Mouse (Mus musculus) neural tube, embryonic 12.5 days (tissue): ENCODE results near the gene Ugt1a6a. TPM values are rescaled to one million over a fixed set of nuclear protein-coding genes. Genes with fewer than 3 reads are reported as not detected.
A peak's percentile ranks its signal among the peaks of the same experiment; 100 is the strongest.

Experiments used
- ATAC-seq: fragments of 200-750 bp; cut with Nextera tagmentation; 2 replicates; pipeline ENCODE4 v1.8.0; 2017; ENCODE audit warnings: low read depth, mild to moderate bottlenecking, moderate TSS enrichment, moderate library complexity; ENCODE audit not compliant: low FRiP score
- H3K27ac ChIP-seq: fragments of 300-500 bp; sonication (generic); 2 replicates; pipeline ENCODE4 v1.5.1; 2016
- H3K27me3 ChIP-seq: fragments of 300-500 bp; sonication (generic); replicated peaks from 2 replicates; pipeline ENCODE4 v1.6.1; 2016; ENCODE audit warnings: mild to moderate bottlenecking
- H3K36me3 ChIP-seq: fragments of 300-500 bp; sonication (generic); 2 replicates; pipeline ENCODE4 v1.6.1; 2016; ENCODE audit warnings: mild to moderate bottlenecking
- H3K4me1 ChIP-seq: fragments of 300-500 bp; sonication (generic); 2 replicates; pipeline ENCODE4 v1.6.1; 2016
- H3K4me2 ChIP-seq: fragments of 300-500 bp; sonication (generic); replicated peaks from 2 replicates; pipeline ENCODE4 v1.6.1; 2016; ENCODE audit warnings: mild to moderate bottlenecking
- H3K4me3 ChIP-seq: fragments of 300-500 bp; sonication (generic); 2 replicates; pipeline ENCODE4 v1.5.1; 2016
- H3K9ac ChIP-seq: fragments of 300-500 bp; sonication (generic); 2 replicates; pipeline ENCODE4 v1.6.1; 2016; ENCODE audit warnings: mild to moderate bottlenecking
- H3K9me3 ChIP-seq: fragments of 300-500 bp; sonication (generic); 2 replicates; pipeline ENCODE4 v1.6.1; 2016; ENCODE audit warnings: mild to moderate bottlenecking
- WGBS: fragments of 180-500 bp; shearing (Covaris S2); methylation state at CpG from one replicate; pipeline ENCODE4 v1.1.7; 2016; 5-methylcytosine and 5-hydroxymethylcytosine counted together
- polyA plus RNA-seq: library from polyadenylated mRNA; unstranded; fragments of >200 nt; fragmentation: Nextera tagmentation; extraction: Ambion mirVana; gene quantifications from 2 replicates; pipeline ENCODE4 v1.2.1, GENCODE M21; 2016

Ugt1a6a gene
- polyA plus RNA-seq, 1 experiment from 2014 or later = 0.65 TPM

DNA sequence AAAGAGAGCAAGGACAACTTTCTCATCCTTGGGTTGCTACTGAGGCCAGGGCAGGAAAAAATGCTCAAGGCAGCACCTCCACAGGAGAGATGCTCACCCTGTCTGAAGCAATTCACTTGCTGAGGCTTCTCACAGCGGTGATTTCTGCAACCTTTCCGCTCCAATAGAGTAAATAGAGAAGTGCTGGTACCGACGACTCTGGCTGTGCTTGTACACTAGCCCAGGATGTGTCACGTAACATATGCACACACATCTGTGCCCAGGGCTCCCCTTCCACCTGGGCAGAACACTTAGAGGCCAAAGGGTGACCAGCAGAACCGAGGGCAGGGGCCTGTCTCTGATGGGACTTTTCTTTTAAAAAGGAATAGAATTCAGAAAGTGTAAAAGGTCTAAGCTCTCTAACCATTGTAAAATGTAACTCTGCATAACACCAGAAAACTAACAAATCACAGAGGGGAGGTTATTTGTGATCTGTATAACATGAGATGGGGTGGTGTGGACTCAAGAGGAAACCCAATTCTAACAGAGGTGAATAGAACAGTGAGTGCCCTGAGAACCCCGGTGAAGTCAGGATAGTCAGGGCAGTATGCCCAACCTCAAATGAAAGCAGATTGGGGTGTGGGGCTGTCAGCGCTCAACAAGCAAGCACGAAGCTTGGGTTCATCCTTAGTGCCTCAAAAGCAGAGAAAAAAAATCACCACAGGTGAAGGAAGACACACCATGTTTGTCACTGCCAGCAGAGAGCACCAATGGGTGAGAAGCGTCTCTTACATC, 126.2 kb downstream of the Ugt1a6a start:
- no peak overlapping the region for H3K4me2 ChIP-seq
- H3K36me3 ChIP-seq = peaks cover 66% of the 10 kb centered on the region
- no peak for ATAC-seq
- H3K4me3 ChIP-seq = no peak overlapping the region
- H3K9ac ChIP-seq = no peak overlapping the region
- 83% methylated on average over 10 of the region's 10 CpGs for WGBS
- no peak overlapping the region for H3K27ac ChIP-seq
- H3K4me1 ChIP-seq = 0 out of 2 replicates have a peak, but pooled peaks cover 4% of the 10 kb centered on the region
- H3K9me3 ChIP-seq = peaks cover 61% of the 10 kb centered on the region
- no peaks in the 10 kb centered on the region for H3K27me3 ChIP-seq

GRCm38 (mm10) chr1:88261706-88262105, 127.1 kb downstream of the Ugt1a6a start:
- H3K9me3 ChIP-seq = peaks cover 60% of the 10 kb centered on the region
- no peak for ATAC-seq
- 89% methylated on average over 7 of the region's 7 CpGs for WGBS

GRCm38 (mm10) chr1:88262255-88262654, 127.6 kb downstream of the Ugt1a6a start:
- Histone ChIP-seq H3K4me1 (0 out of 2 replicates have a peak, but pooled peaks cover 4% of the 10 kb centered on the region), H3K4me2 (no peak overlapping the region), H3K9me3 (peaks cover 57% of the 10 kb centered on the region), H3K9ac (no peak overlapping the region), H3K27ac (no peak overlapping the region), H3K4me3 (no peak overlapping the region), H3K27me3 (no peaks in the 10 kb centered on the region), H3K36me3 (peaks cover 80% of the 10 kb centered on the region)
- 87% methylated on average over 4 of the region's 4 CpGs for WGBS
- no peak for ATAC-seq

More at GRCm38 (mm10) chr1:88261706-88262105, 127.1 kb downstream of the Ugt1a6a start:
- Histone ChIP-seq H3K9ac (no peak overlapping the region), H3K4me2 (no peak overlapping the region), H3K4me3 (no peak overlapping the region), H3K4me1 (0 out of 2 replicates have a peak, but pooled peaks cover 4% of the 10 kb centered on the region), H3K27me3 (no peaks in the 10 kb centered on the region), H3K36me3 (peaks cover 75% of the 10 kb centered on the region), H3K27ac (no peak overlapping the region)

DNA sequence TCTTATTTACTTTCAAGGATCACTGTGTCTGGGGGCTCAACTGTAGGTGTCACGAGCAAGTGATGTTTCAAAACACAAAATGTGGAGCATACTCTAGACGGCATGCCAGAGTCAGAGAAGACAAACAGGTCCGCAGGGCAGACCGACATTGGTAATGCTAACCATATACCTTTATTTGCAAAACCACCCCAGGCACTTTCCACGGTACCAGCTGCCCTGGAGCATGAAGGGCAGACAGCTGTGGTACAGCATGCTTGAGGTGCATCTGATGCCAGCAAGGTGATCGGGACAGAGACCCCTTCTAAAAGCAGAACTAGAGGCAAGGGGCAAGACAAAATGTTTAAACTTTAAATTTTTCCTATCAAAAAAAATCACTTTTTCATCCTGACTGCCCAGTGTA, 128.4 kb downstream of the Ugt1a6a start:
- H3K4me1 ChIP-seq = 0 out of 2 replicates have a peak, but pooled peaks cover 4% of the 10 kb centered on the region
- H3K9me3 ChIP-seq = peaks cover 50% of the 10 kb centered on the region
- ATAC-seq = no peak
- H3K36me3 ChIP-seq = peaks cover 87% of the 10 kb centered on the region
- H3K27me3 ChIP-seq = no peaks in the 10 kb centered on the region
- no peak overlapping the region for H3K4me3 ChIP-seq
- no peak overlapping the region for H3K4me2 ChIP-seq
- H3K27ac ChIP-seq = no peak overlapping the region
- WGBS = 77% methylated on average over 6 of the region's 6 CpGs
- H3K9ac ChIP-seq = no peak overlapping the region

DNA sequence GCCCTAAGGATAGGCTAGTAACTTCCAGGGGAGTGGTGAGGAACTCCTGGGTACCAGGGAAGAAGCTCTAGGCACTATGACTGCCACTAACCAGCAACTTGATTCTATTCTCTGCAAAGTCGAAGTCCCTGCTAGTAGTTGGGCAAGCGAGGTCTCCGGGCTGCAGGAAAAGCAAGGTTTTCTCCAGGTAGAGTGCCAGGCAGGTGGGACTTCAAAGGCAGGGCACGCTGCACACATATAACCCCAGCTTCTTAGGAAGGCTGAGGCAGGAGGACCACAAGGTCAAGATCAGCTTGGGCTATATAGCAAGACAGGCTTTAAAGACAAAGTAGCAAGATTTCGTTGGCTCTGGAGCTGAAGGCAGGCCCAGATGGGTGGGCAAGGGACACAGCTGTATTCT, 129.2 kb downstream of the Ugt1a6a start:
- no peak overlapping the region for H3K27ac ChIP-seq
- H3K4me2 ChIP-seq = no peak overlapping the region
- H3K4me3 ChIP-seq = no peak overlapping the region
- no peaks in the 10 kb centered on the region for H3K27me3 ChIP-seq
- peaks cover 45% of the 10 kb centered on the region for H3K9me3 ChIP-seq
- H3K9ac ChIP-seq = no peak overlapping the region
- 0 out of 2 replicates have a peak, but pooled peaks cover 4% of the 10 kb centered on the region for H3K4me1 ChIP-seq
- 90% methylated on average over 5 of the region's 5 CpGs for WGBS
- ATAC-seq = no peak
- peaks cover 96% of the 10 kb centered on the region for H3K36me3 ChIP-seq

DNA sequence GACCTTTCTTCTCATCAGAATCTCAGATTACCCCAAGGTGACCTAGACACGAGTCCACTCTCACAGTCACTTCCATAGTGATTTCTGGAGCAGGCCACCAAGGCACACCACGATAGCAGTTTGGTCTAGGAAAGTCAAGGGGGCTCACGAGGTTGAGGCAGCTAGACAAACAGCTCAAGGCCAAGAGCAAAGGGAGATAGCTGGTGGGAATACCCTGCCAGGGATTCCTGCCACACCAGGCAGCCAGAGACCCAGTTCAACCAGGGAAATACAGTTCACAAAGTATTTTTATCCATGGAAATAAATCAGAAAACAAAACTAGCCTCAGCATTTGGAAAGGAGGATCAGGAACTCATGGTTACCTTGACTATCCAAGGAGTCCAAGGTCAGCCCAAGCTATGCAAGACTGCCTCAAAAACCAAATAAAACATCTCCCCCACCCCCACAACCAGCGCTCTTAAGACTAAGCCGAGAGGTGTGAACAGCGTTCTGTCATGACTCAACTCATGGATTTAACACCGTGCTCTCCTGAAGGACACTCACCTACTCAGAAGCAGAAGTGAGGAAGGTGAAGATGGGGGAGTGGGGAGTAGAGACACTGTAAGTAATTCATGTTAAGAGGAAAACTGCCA, 129.7 kb downstream of the Ugt1a6a start:
- no peaks in the 10 kb centered on the region for H3K27me3 ChIP-seq
- H3K9me3 ChIP-seq = peaks cover 42% of the 10 kb centered on the region
- H3K9ac ChIP-seq = no peak overlapping the region
- peaks cover 99% of the 10 kb centered on the region for H3K36me3 ChIP-seq
- WGBS = 91% methylated on average over 7 of the region's 7 CpGs
- no peak overlapping the region for H3K4me3 ChIP-seq
- H3K27ac ChIP-seq = no peak overlapping the region
- 0 out of 2 replicates have a peak, but pooled peaks cover 2% of the 10 kb centered on the region for H3K4me1 ChIP-seq
- H3K4me2 ChIP-seq = no peak overlapping the region
- no peak for ATAC-seq

DNA sequence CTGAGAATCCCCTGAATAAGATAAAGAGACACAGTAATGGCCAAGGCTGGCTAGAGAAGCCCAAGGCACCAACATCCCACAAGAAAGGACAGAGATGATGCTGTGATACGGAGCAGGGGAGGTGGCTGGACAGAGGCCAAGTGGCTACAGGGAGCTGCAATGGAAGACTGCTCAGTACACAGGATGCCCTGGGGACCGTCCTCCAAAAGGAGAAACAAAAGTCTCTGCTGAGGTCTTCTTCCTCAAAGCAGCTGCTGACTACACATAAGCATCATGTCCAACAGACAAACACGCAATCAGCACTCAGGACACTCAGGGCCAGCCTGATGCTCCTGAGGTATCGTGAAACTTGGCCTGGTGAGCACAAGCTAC, 130.2 kb downstream of the Ugt1a6a start:
- no peak overlapping the region for H3K4me3 ChIP-seq
- no peak for ATAC-seq
- WGBS = 80% methylated on average over 4 of the region's 4 CpGs
- peaks cover 99% of the 10 kb centered on the region for H3K36me3 ChIP-seq
- H3K4me1 ChIP-seq = no peaks in the 10 kb centered on the region
- no peaks in the 10 kb centered on the region for H3K27me3 ChIP-seq
- H3K4me2 ChIP-seq = no peak overlapping the region
- no peak overlapping the region for H3K9ac ChIP-seq
- H3K27ac ChIP-seq = no peak overlapping the region
- peaks cover 37% of the 10 kb centered on the region for H3K9me3 ChIP-seq

DNA sequence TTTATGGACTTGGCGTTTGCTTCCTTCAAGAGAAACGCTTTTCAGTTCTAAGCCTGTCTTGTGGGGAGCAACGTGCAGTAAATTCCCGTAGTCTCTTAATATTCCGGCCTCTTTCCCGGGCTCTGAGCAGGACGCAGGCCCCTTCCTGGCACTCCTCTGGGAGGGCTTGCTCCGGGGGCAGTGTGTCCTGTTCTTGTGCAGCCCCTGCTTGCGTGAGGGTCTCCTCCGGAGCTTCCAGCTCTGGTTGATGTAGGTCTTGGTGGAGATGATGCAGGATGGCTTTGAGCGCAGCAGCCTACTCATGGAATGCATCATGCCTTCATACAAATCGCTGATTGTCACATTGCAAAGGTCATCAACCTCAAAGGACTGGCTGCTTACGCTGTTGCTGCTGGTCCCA, 131.5 kb downstream of the Ugt1a6a start:
- no peak overlapping the region for H3K4me3 ChIP-seq
- no peaks in the 10 kb centered on the region for H3K4me1 ChIP-seq
- H3K36me3 ChIP-seq = peaks cover 89% of the 10 kb centered on the region
- H3K27ac ChIP-seq = no peak overlapping the region
- H3K4me2 ChIP-seq = no peak overlapping the region
- H3K27me3 ChIP-seq = no peaks in the 10 kb centered on the region
- 89% methylated on average over 13 of the region's 13 CpGs for WGBS
- H3K9me3 ChIP-seq = peaks cover 34% of the 10 kb centered on the region
- no peak for ATAC-seq
- no peak overlapping the region for H3K9ac ChIP-seq

GRCm38 (mm10) chr1:88267489-88267888, 132.9 kb downstream of the Ugt1a6a start:
- Histone ChIP-seq H3K4me2 (no peak overlapping the region), H3K27ac (no peak overlapping the region), H3K27me3 (no peaks in the 10 kb centered on the region), H3K9ac (no peak overlapping the region), H3K4me3 (no peak overlapping the region), H3K4me1 (no peaks in the 10 kb centered on the region), H3K36me3 (peaks cover 86% of the 10 kb centered on the region), H3K9me3 (peaks cover 29% of the 10 kb centered on the region)
- 0 out of 2 replicates have a peak, but pooled peaks have one; percentile 3 for ATAC-seq
- 93% methylated on average over 6 of the region's 6 CpGs for WGBS

DNA sequence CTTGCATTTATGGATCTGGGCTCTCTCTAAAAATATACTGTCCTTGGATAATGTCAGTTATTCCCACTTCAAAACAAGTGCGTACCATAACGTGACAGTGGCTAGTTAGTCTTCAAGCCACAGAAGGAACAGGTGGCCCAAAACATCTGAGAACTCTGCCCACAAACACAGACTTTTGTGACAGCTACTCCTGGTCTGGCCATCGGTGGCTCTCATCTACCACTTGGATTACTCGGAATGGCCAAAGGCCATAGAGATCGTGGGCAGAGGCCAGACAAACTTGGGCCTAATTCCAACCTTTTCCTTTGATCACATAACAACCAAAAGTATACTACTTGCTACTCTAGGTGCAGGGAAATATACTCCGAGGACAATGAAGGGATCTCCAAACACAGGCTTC, 133.5 kb downstream of the Ugt1a6a start:
- no peaks in the 10 kb centered on the region for H3K27me3 ChIP-seq
- H3K36me3 ChIP-seq = peaks cover 85% of the 10 kb centered on the region
- H3K4me2 ChIP-seq = no peak overlapping the region
- no peak overlapping the region for H3K9ac ChIP-seq
- ATAC-seq = no peak
- H3K27ac ChIP-seq = no peak overlapping the region
- no peaks in the 10 kb centered on the region for H3K4me1 ChIP-seq
- peaks cover 29% of the 10 kb centered on the region for H3K9me3 ChIP-seq
- no peak overlapping the region for H3K4me3 ChIP-seq
- WGBS = 87% methylated on average over 6 of the region's 6 CpGs
